Mouse (Mus musculus): ENCODE results near the gene Olfr1151. TPM values are rescaled to one million over a fixed set of nuclear protein-coding genes. Genes with fewer than 3 reads are reported as not detected.

Gene Olfr1151
- not detected in 2 replicates for polyA plus RNA-seq (2016; fragmentation: Nextera tagmentation; extraction: Ambion mirVana)

DNA sequence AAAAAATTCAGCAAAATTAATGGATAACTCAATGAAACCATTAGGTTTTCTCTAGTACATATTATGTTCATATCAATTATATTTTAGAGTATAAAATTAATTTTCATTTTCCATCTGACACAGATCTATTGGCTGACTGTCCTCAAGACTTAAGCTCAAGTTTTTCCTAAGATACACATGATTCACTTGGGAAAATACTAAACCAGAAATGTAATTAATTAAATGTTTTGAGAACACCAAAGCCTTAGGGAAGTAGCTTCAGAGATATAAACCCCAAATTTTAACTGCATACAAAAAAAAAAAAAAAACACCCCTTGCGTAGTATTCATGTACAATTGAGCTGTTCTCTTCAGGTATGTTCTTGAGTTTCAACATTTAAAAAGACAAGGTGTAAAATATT lies at the start of gene Olfr1151:
TSS of gene Olfr1151 (plus strand) at position 301 of the 400 bp plus-strand sequence.
- Histone ChIP-seq H3K4me3 (no peak within 1 kb of the TSS), H3K9me3 (no peaks in the 10 kb centered on the region), H3K36me3 (no peaks in the 10 kb centered on the region), H3K9ac (replicated peaks) (no peak within 1 kb of the TSS), H3K4me2 (replicated peaks) (no peak within 1 kb of the TSS), H3K4me1 (no peaks in the 10 kb centered on the region), H3K27ac (replicated peaks) (no peak within 1 kb of the TSS), H3K27me3 (no peaks in the 10 kb centered on the region)
- 90% methylated on average over 1 of the region's 1 CpGs for WGBS
- no peak for ATAC-seq (ENCODE audit: low FRiP score, low read depth)

GRCm38 (mm10) chr2:87809522-87809921 lies 46.1 kb upstream of the Olfr1151 start, which contains the start of gene Olfr1145:
Gene Olfr1145, plus strand, starts transcription at chr2:87809822.
- Histone ChIP-seq H3K27me3 (no peaks in the 10 kb centered on the region), H3K4me2 (replicated peaks) (no peak within 1 kb of the TSS), H3K4me3 (no peak within 1 kb of the TSS), H3K27ac (replicated peaks) (no peak within 1 kb of the TSS), H3K36me3 (no peaks in the 10 kb centered on the region), H3K9me3 (no peaks in the 10 kb centered on the region), H3K9ac (replicated peaks) (no peak within 1 kb of the TSS), H3K4me1 (no peaks in the 10 kb centered on the region)
- no peak for ATAC-seq (ENCODE audit: low FRiP score, low read depth)
- WGBS = 82% methylated on average over 1 of the region's 1 CpGs

GRCm38 (mm10) chr2:87830233-87830632 lies 25.4 kb upstream of the Olfr1151 start, which contains the start of gene Olfr1148:
Gene Olfr1148, plus strand, starts transcription at chr2:87830533.
- Histone ChIP-seq H3K36me3 (no peaks in the 10 kb centered on the region), H3K9me3 (no peaks in the 10 kb centered on the region), H3K4me2 (replicated peaks) (no peak within 1 kb of the TSS), H3K27ac (replicated peaks) (no peak within 1 kb of the TSS), H3K4me3 (no peak within 1 kb of the TSS), H3K27me3 (no peaks in the 10 kb centered on the region), H3K4me1 (no peaks in the 10 kb centered on the region), H3K9ac (replicated peaks) (no peak within 1 kb of the TSS)
- ATAC-seq (ENCODE audit: low FRiP score, low read depth) = no peak
- 87% methylated on average over 1 of the region's 1 CpGs for WGBS

- no peaks in the 10 kb centered on the region for H3K36me3 ChIP-seq
- no peak within 1 kb of the TSS for H3K4me2 ChIP-seq (replicated peaks)
- H3K27ac ChIP-seq (replicated peaks) = no peak within 1 kb of the TSS
- no peak within 1 kb of the TSS for H3K4me3 ChIP-seq
- H3K27me3 ChIP-seq = no peaks in the 10 kb centered on the region
- ATAC-seq (ENCODE audit: low FRiP score, low read depth) = no peak
- WGBS = 77% methylated on average over 1 of the region's 1 CpGs
- no peak within 1 kb of the TSS for H3K9ac ChIP-seq (replicated peaks)
- no peaks in the 10 kb centered on the region for H3K9me3 ChIP-seq
- H3K4me1 ChIP-seq = no peaks in the 10 kb centered on the region
Measured at GRCm38 (mm10) chr2:87843693-87844092, 12.0 kb upstream of the Olfr1151 start, which contains the start of gene Olfr1150-ps1. Gene Olfr1150-ps1, plus strand, starts transcription at chr2:87843993.

DNA sequence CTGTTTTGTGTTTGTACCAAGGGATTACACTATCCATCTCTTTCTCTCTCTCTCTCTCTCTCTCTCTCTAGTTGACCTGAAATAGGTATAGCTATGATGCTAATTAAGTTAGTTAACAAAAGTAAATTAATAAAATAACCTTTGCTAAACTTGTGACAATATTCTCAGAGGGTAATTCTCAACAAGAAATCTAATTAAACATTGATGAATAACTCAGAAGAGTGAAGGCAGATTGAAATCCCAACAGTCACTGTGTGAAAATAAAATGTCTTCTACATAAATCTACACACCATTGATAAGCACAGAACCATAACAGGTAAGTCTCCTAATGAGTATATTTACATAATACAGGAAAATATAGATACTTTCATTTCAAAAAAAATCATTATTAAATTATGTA lies 10.5 kb downstream of the Olfr1151 start, which contains the start of gene Olfr1152:
TSS of gene Olfr1152 (plus strand) at position 301 of the 400 bp plus-strand sequence.
- H3K27me3 ChIP-seq = no peaks in the 10 kb centered on the region
- no peak for ATAC-seq (ENCODE audit: low FRiP score, low read depth)
- H3K4me2 ChIP-seq (replicated peaks) = no peak within 1 kb of the TSS
- no peak within 1 kb of the TSS for H3K9ac ChIP-seq (replicated peaks)
- H3K36me3 ChIP-seq = no peaks in the 10 kb centered on the region
- H3K4me3 ChIP-seq = no peak within 1 kb of the TSS
- no peak within 1 kb of the TSS for H3K27ac ChIP-seq (replicated peaks)
- H3K9me3 ChIP-seq = no peaks in the 10 kb centered on the region
- H3K4me1 ChIP-seq = no peaks in the 10 kb centered on the region

DNA sequence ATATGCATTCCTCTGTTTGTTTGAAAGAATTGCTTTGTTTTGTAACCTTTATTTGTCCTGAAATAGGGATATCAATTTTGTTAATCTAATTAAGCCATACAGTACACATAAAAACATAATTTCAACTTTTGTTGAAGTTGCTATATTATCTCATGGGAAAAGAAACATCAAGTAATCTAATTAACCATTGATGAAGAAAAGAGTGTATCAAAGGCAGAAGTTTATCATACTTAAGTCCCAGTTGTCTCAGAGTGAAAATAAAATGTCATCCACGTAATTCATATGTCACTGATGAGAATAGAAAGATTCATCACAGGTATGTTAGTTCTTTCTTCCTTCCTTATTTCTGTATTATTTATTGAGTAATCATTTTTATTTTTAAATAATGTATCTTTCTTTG lies 39.0 kb downstream of the Olfr1151 start, which contains the start of gene Olfr1153:
TSS of gene Olfr1153 (plus strand) at position 301 of the 400 bp plus-strand sequence.
- ATAC-seq (ENCODE audit: low FRiP score, low read depth) = no peak

DNA sequence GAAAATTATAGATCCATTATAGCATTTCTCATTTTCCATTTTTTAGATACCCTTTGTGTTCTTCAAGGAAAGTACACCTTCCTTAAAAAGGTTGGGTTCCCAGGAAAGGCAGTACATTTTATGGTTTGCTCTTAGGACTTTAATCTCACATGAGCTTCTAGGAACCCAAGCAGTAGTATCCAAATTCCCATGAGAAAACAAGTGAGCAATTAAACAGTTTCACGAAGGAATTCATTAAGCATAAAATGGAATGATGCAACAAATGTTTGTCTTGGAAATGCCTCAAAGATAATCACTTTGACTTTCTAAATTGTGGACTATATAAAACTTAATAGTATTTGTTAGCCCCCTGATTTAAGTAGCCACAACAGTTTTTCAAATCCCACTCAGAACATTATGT lies 49.4 kb downstream of the Olfr1151 start, which contains the start of gene Olfr1154:
TSS of gene Olfr1154 (minus strand) at position 101 of the 400 bp plus-strand sequence.
- H3K36me3 ChIP-seq = no peaks in the 10 kb centered on the region
- no peak within 1 kb of the TSS for H3K4me3 ChIP-seq
- H3K27me3 ChIP-seq = no peaks in the 10 kb centered on the region
- ATAC-seq (ENCODE audit: low FRiP score, low read depth) = no peak
- no peak within 1 kb of the TSS for H3K9ac ChIP-seq (replicated peaks)
- no peaks in the 10 kb centered on the region for H3K9me3 ChIP-seq
- 93% methylated on average over 1 of the region's 1 CpGs for WGBS
- H3K27ac ChIP-seq (replicated peaks) = no peak within 1 kb of the TSS
- no peaks in the 10 kb centered on the region for H3K4me1 ChIP-seq
- H3K4me2 ChIP-seq (replicated peaks) = no peak within 1 kb of the TSS

More for the DNA sequence above, 39.0 kb downstream of the Olfr1151 start, which contains the start of gene Olfr1153:
- no peak within 1 kb of the TSS for H3K4me2 ChIP-seq (replicated peaks)
- no peak within 1 kb of the TSS for H3K27ac ChIP-seq (replicated peaks)
- H3K4me3 ChIP-seq = no peak within 1 kb of the TSS
- no peaks in the 10 kb centered on the region for H3K9me3 ChIP-seq
- no peaks in the 10 kb centered on the region for H3K27me3 ChIP-seq
- H3K9ac ChIP-seq (replicated peaks) = no peak within 1 kb of the TSS
- WGBS = 73% methylated on average over 1 of the region's 1 CpGs
- H3K4me1 ChIP-seq = no peaks in the 10 kb centered on the region
- no peaks in the 10 kb centered on the region for H3K36me3 ChIP-seq

Other genes starting within 250 kb of the Olfr1151 start
- not detected in 2 replicates for gene Olfr1130, start 249.7 kb upstream of the Olfr1151 start, polyA plus RNA-seq (2016; fragmentation: Nextera tagmentation; extraction: Ambion mirVana)
- gene Olfr1131, start 228.8 kb upstream of the Olfr1151 start, polyA plus RNA-seq (2016; fragmentation: Nextera tagmentation; extraction: Ambion mirVana) = not detected in 2 replicates
- not detected in 2 replicates for gene Olfr1132, start 218.3 kb upstream of the Olfr1151 start, polyA plus RNA-seq (2016; fragmentation: Nextera tagmentation; extraction: Ambion mirVana)
- gene Olfr1133, start 208.5 kb upstream of the Olfr1151 start, polyA plus RNA-seq (2016; fragmentation: Nextera tagmentation; extraction: Ambion mirVana) = not detected in 2 replicates
- gene Olfr1134, start 197.4 kb upstream of the Olfr1151 start, polyA plus RNA-seq (2016; fragmentation: Nextera tagmentation; extraction: Ambion mirVana) = not detected in 2 replicates
- not detected in 2 replicates for gene Olfr1135, start 182.2 kb upstream of the Olfr1151 start, polyA plus RNA-seq (2016; fragmentation: Nextera tagmentation; extraction: Ambion mirVana)
- not detected in 2 replicates for gene Olfr1136, start 161.9 kb upstream of the Olfr1151 start, polyA plus RNA-seq (2016; fragmentation: Nextera tagmentation; extraction: Ambion mirVana)
- gene Olfr1137, start 142.7 kb upstream of the Olfr1151 start, polyA plus RNA-seq (2016; fragmentation: Nextera tagmentation; extraction: Ambion mirVana) = not detected in 2 replicates
- not detected in 2 replicates for gene Olfr1138, start 115.9 kb upstream of the Olfr1151 start, polyA plus RNA-seq (2016; fragmentation: Nextera tagmentation; extraction: Ambion mirVana)
- not detected in 2 replicates for gene Olfr1140, start 112.1 kb upstream of the Olfr1151 start, polyA plus RNA-seq (2016; fragmentation: Nextera tagmentation; extraction: Ambion mirVana)
- not detected in 2 replicates for gene Olfr1141, start 101.9 kb upstream of the Olfr1151 start, polyA plus RNA-seq (2016; fragmentation: Nextera tagmentation; extraction: Ambion mirVana)
- gene Olfr152, start 76.4 kb upstream of the Olfr1151 start, polyA plus RNA-seq (2016; fragmentation: Nextera tagmentation; extraction: Ambion mirVana) = not detected in 2 replicates
- not detected in 2 replicates for gene Olfr1143, start 55.3 kb upstream of the Olfr1151 start, polyA plus RNA-seq (2016; fragmentation: Nextera tagmentation; extraction: Ambion mirVana)
- gene Olfr1145, start 46.0 kb upstream of the Olfr1151 start, polyA plus RNA-seq (2016; fragmentation: Nextera tagmentation; extraction: Ambion mirVana) = not detected in 2 replicates
- not detected in 2 replicates for gene Olfr1148, start 25.3 kb upstream of the Olfr1151 start, polyA plus RNA-seq (2016; fragmentation: Nextera tagmentation; extraction: Ambion mirVana)
- not detected in 2 replicates for gene Olfr1150-ps1, start 11.9 kb upstream of the Olfr1151 start, polyA plus RNA-seq (2016; fragmentation: Nextera tagmentation; extraction: Ambion mirVana)
- not detected in 2 replicates for gene Olfr1152, start 10.6 kb downstream of the Olfr1151 start, polyA plus RNA-seq (2016; fragmentation: Nextera tagmentation; extraction: Ambion mirVana)
- gene Olfr1153, start 39.1 kb downstream of the Olfr1151 start, polyA plus RNA-seq (2016; fragmentation: Nextera tagmentation; extraction: Ambion mirVana) = not detected in 2 replicates
- not detected in 2 replicates for gene Olfr1154, start 49.3 kb downstream of the Olfr1151 start, polyA plus RNA-seq (2016; fragmentation: Nextera tagmentation; extraction: Ambion mirVana)
- not detected in 2 replicates for gene Olfr1155, start 89.3 kb downstream of the Olfr1151 start, polyA plus RNA-seq (2016; fragmentation: Nextera tagmentation; extraction: Ambion mirVana)
- gene Olfr1156, start 97.2 kb downstream of the Olfr1151 start, polyA plus RNA-seq (2016; fragmentation: Nextera tagmentation; extraction: Ambion mirVana) = not detected in 2 replicates
- not detected in 2 replicates for gene Olfr1157, start 112.4 kb downstream of the Olfr1151 start, polyA plus RNA-seq (2016; fragmentation: Nextera tagmentation; extraction: Ambion mirVana)
- gene Olfr74, start 118.8 kb downstream of the Olfr1151 start, polyA plus RNA-seq (2016; fragmentation: Nextera tagmentation; extraction: Ambion mirVana) = not detected in 2 replicates
- not detected in 2 replicates for gene Olfr1158, start 134.3 kb downstream of the Olfr1151 start, polyA plus RNA-seq (2016; fragmentation: Nextera tagmentation; extraction: Ambion mirVana)
- gene Olfr1160, start 152.4 kb downstream of the Olfr1151 start, polyA plus RNA-seq (2016; fragmentation: Nextera tagmentation; extraction: Ambion mirVana) = not detected in 2 replicates
- gene Olfr1161, start 166.9 kb downstream of the Olfr1151 start, polyA plus RNA-seq (2016; fragmentation: Nextera tagmentation; extraction: Ambion mirVana) = not detected in 2 replicates
- gene Olfr73, start 181.8 kb downstream of the Olfr1151 start, polyA plus RNA-seq (2016; fragmentation: Nextera tagmentation; extraction: Ambion mirVana) = not detected in 2 replicates
- not detected in 2 replicates for gene Olfr1162, start 195.3 kb downstream of the Olfr1151 start, polyA plus RNA-seq (2016; fragmentation: Nextera tagmentation; extraction: Ambion mirVana)
- gene Olfr1163, start 216.0 kb downstream of the Olfr1151 start, polyA plus RNA-seq (2016; fragmentation: Nextera tagmentation; extraction: Ambion mirVana) = not detected in 2 replicates
- not detected in 2 replicates for gene Olfr1164, start 238.1 kb downstream of the Olfr1151 start, polyA plus RNA-seq (2016; fragmentation: Nextera tagmentation; extraction: Ambion mirVana)